Mouse (Mus musculus) neutrophil, adult 5-6 weeks (primary cell): ENCODE measurements around the gene Sumo1. TPM values are rescaled to one million over a fixed set of nuclear protein-coding genes. Genes with fewer than 3 reads are reported as not detected.

Experiments
- ATAC-seq: fragments of 151-379, 151-347 bp; 2 replicates; pipeline ENCODE4 v1.8.0; 2017; ENCODE audit warnings: mild to moderate bottlenecking, moderate TSS enrichment; ENCODE audit not compliant: insufficient number of reproducible peaks, poor library complexity, low FRiP score, severe bottlenecking; ENCODE audit errors: extremely low read depth
- total RNA-seq: library from RNA; stranded (forward); fragments of 200-1000 nt; gene quantifications from 2 replicates; pipeline ENCODE4 v1.2.3, GENCODE M21; 2017

Sumo1 gene
- total RNA-seq, 1 experiment from 2014 or later, result 108 TPM

GRCm38 (mm10) chr1:59567521-59567920 lies 103.1 kb downstream of the Sumo1 start:
- no peak for ATAC-seq

GRCm38 (mm10) chr1:59566926-59567325 lies 103.7 kb downstream of the Sumo1 start:
- ATAC-seq, result no peak

GRCm38 (mm10) chr1:59566281-59566680 lies 104.4 kb downstream of the Sumo1 start:
- no peak for ATAC-seq

- ATAC-seq, result no peak
Observed at GRCm38 (mm10) chr1:59565804-59566203, 104.8 kb downstream of the Sumo1 start.

- no peak for ATAC-seq
Observed at GRCm38 (mm10) chr1:59563581-59563980, 107.1 kb downstream of the Sumo1 start.

GRCm38 (mm10) chr1:59553708-59554107 lies 116.9 kb downstream of the Sumo1 start:
- ATAC-seq, result no peak

GRCm38 (mm10) chr1:59550996-59551395 lies 119.6 kb downstream of the Sumo1 start:
- ATAC-seq, result no peak

GRCm38 (mm10) chr1:59550227-59550626 lies 120.4 kb downstream of the Sumo1 start:
- ATAC-seq, result no peak

- no peak for ATAC-seq
Observed at GRCm38 (mm10) chr1:59549036-59549675, 121.5 kb downstream of the Sumo1 start.

GRCm38 (mm10) chr1:59548486-59548885 lies 122.1 kb downstream of the Sumo1 start:
- ATAC-seq, result no peak

- no peak for ATAC-seq
Observed at GRCm38 (mm10) chr1:59543911-59544310, 126.7 kb downstream of the Sumo1 start.

- no peak for ATAC-seq
Observed at GRCm38 (mm10) chr1:59542231-59542630, 128.4 kb downstream of the Sumo1 start.

GRCm38 (mm10) chr1:59541271-59542020 lies 129.2 kb downstream of the Sumo1 start:
- no peak for ATAC-seq

GRCm38 (mm10) chr1:59540537-59541148 lies 130.0 kb downstream of the Sumo1 start:
- no peak for ATAC-seq

- no peak for ATAC-seq
Observed at GRCm38 (mm10) chr1:59538381-59538780, 132.3 kb downstream of the Sumo1 start.

Other genes with a start within 250 kb of the Sumo1 start
- gene Fzd7, start 188.4 kb downstream of the Sumo1 start, total RNA-seq, result 0.98 and 1.2 TPM in 2 replicates
- not detected in 2 replicates for gene Gm973, start 154.6 kb downstream of the Sumo1 start, total RNA-seq
- gene Nop58, start 14.1 kb upstream of the Sumo1 start, total RNA-seq, result 162 and 170 TPM in 2 replicates
- gene Bmpr2, start 92.6 kb upstream of the Sumo1 start, total RNA-seq, result 12.5 TPM in 2 replicates
- gene Fam117b, start 242.2 kb upstream of the Sumo1 start, total RNA-seq, result 45.4 TPM in 2 replicates